Mouse (Mus musculus) intestine, embryonic 14.5 days (tissue): ENCODE data around the gene Gm10577. TPM values are rescaled to one million over a fixed set of nuclear protein-coding genes. Genes with fewer than 3 reads are reported as not detected.
A peak's percentile ranks its signal among the peaks of the same experiment; 100 is the strongest.

ENCODE experiments used
- ATAC-seq: fragments of 200-750 bp; cut with Nextera tagmentation; replicated peaks from 2 replicates; pipeline ENCODE4 v1.8.0; 2017; ENCODE audit warnings: low read depth, moderate number of reproducible peaks, moderate TSS enrichment, moderate library complexity; ENCODE audit not compliant: low FRiP score, low TSS enrichment
- DNase-seq: peaks from one replicate; pipeline ENCODE4 v3.0.0-alpha.2; 2018; ENCODE audit warnings: low spot score
- H3K27ac ChIP-seq: fragments of 300-500 bp; sonication (generic); 2 replicates; pipeline ENCODE4 v1.5.1; 2014; ENCODE audit warnings: low read depth, mild to moderate bottlenecking, control low read depth
- H3K27me3 ChIP-seq: fragments of 300-500 bp; sonication (generic); replicated peaks from 2 replicates; pipeline ENCODE4 v1.6.1; 2014; ENCODE audit warnings: low read length, control low read depth; ENCODE audit not compliant: control insufficient read depth, insufficient read depth
- H3K36me3 ChIP-seq: fragments of 300-500 bp; sonication (generic); 2 replicates; pipeline ENCODE4 v1.6.1; 2014; ENCODE audit warnings: low read length, control low read depth; ENCODE audit not compliant: control insufficient read depth, insufficient read depth
- H3K4me1 ChIP-seq: fragments of 300-500 bp; sonication (generic); replicated peaks from 2 replicates; pipeline ENCODE4 v1.6.1; 2014; ENCODE audit warnings: low read length, control low read depth, mixed read lengths; ENCODE audit not compliant: control insufficient read depth, insufficient read depth
- H3K4me2 ChIP-seq: fragments of 300-500 bp; sonication (generic); 2 replicates; pipeline ENCODE4 v1.6.1; 2014; ENCODE audit warnings: low read length
- H3K4me3 ChIP-seq: fragments of 300-500 bp; sonication (generic); 2 replicates; pipeline ENCODE4 v1.5.1; 2014; ENCODE audit warnings: low read depth, low read length, control low read depth, mixed read lengths
- H3K9ac ChIP-seq: fragments of 300-500 bp; sonication (generic); 2 replicates; pipeline ENCODE4 v1.6.1; 2014; ENCODE audit warnings: mild to moderate bottlenecking, low read length
- H3K9me3 ChIP-seq: fragments of 300-500 bp; sonication (generic); 2 replicates; pipeline ENCODE4 v1.6.1; 2016; ENCODE audit warnings: low read length, control low read depth; ENCODE audit not compliant: control insufficient read depth
- WGBS: fragments of 180-500 bp; shearing (Covaris S2); extraction: QIAGEN DNeasy Blood & Tissue Kit; methylation state at CpG from one replicate; pipeline ENCODE4 v1.1.7; 2014; 5-methylcytosine and 5-hydroxymethylcytosine counted together
- polyA plus RNA-seq: library from polyadenylated mRNA; unstranded; fragments of >200 nt; fragmentation: Nextera tagmentation; extraction: Ambion mirVana; gene quantifications from 2 replicates; pipeline ENCODE4 v1.2.1, GENCODE M21; 2014

Gene Gm10577
- not detected in 2 replicates for polyA plus RNA-seq

GRCm38 (mm10) chr4:101020596-101020995 is at the start of gene Gm10577:
TSS of gene Gm10577 (minus strand) at chr4:101020696.
- Histone ChIP-seq H3K27me3 (no peaks in the 10 kb centered on the region), H3K4me1 (no peaks in the 10 kb centered on the region), H3K36me3 (no peaks in the 10 kb centered on the region), H3K4me2 (no peak within 1 kb of the TSS), H3K27ac (no peak within 1 kb of the TSS), H3K4me3 (no peak within 1 kb of the TSS), H3K9ac (no peak within 1 kb of the TSS), H3K9me3 (peaks cover 7% of the 10 kb centered on the region; the same call in 1 of the 2 replicates)
- WGBS: 83% methylated on average over 4 of the region's 4 CpGs
- DNase-seq (no peak), ATAC-seq (no peak)

GRCm38 (mm10) chr4:101069154-101069971 is 48.9 kb upstream of the Gm10577 start:
- Histone ChIP-seq H3K9ac (peak overlapping the region; percentile 73), H3K4me1 (0 out of 2 replicates have a peak, but pooled peaks cover 2% of the 10 kb centered on the region), H3K4me2 (peak overlapping the region; percentile 72), H3K9me3 (no peaks in the 10 kb centered on the region), H3K36me3 (no peaks in the 10 kb centered on the region), H3K27ac (no peak overlapping the region), H3K27me3 (no peaks in the 10 kb centered on the region), H3K4me3 (peak overlapping the region; percentile 58)
- ATAC-seq (peak; percentile 86), DNase-seq (peak; percentile 84)
- WGBS: 2% methylated on average over 55 of the region's 55 CpGs

GRCm38 (mm10) chr4:101068786-101069153 is 48.3 kb upstream of the Gm10577 start, which contains the start of gene Raver2:
TSS of gene Raver2 (plus strand) at chr4:101068983.
- H3K4me3 ChIP-seq: peak within 1 kb of the TSS; percentile 58
- H3K4me1 ChIP-seq: 0 out of 2 replicates have a peak, but pooled peaks cover 2% of the 10 kb centered on the region
- no peaks in the 10 kb centered on the region for H3K27me3 ChIP-seq
- peak within 1 kb of the TSS; percentile 72 for H3K4me2 ChIP-seq
- no peaks in the 10 kb centered on the region for H3K36me3 ChIP-seq
- DNase-seq (peak; percentile 75), ATAC-seq (peak; percentile 88)
- H3K27ac ChIP-seq: no peak within 1 kb of the TSS
- peak within 1 kb of the TSS; percentile 73 for H3K9ac ChIP-seq
- H3K9me3 ChIP-seq: no peaks in the 10 kb centered on the region
- WGBS: 1% methylated on average over 45 of the region's 54 CpGs

- DNase-seq (no peak), ATAC-seq (no peak)
- H3K27ac ChIP-seq: no peak overlapping the region
- no peak overlapping the region for H3K4me3 ChIP-seq
- H3K4me2 ChIP-seq: no peak overlapping the region
- H3K9ac ChIP-seq: no peak overlapping the region
- 45% methylated on average over 5 of the region's 5 CpGs for WGBS
- no peaks in the 10 kb centered on the region for H3K36me3 ChIP-seq
- 0 out of 2 replicates have a peak, but pooled peaks cover 2% of the 10 kb centered on the region for H3K4me1 ChIP-seq
- H3K9me3 ChIP-seq: peaks cover 3% of the 10 kb centered on the region; the same call in 1 of the 2 replicates
- H3K27me3 ChIP-seq: no peaks in the 10 kb centered on the region
These were observed 45.9 kb upstream of the Gm10577 start for GRCm38 (mm10) chr4:101066401-101066800.

GRCm38 (mm10) chr4:101062146-101062545 is 41.6 kb upstream of the Gm10577 start:
- no peaks in the 10 kb centered on the region for H3K36me3 ChIP-seq
- DNase-seq: no peak
- whole genome bisulfite sequencing: 70% methylated on average over 2 of the region's 2 CpGs
- H3K27me3 ChIP-seq: no peaks in the 10 kb centered on the region
- no peak overlapping the region for H3K27ac ChIP-seq
- H3K9ac ChIP-seq: no peak overlapping the region
- peaks cover 5% of the 10 kb centered on the region; the same call in 1 of the 2 replicates for H3K9me3 ChIP-seq
- no peaks in the 10 kb centered on the region for H3K4me1 ChIP-seq
- ATAC-seq: no peak
- no peak overlapping the region for H3K4me3 ChIP-seq
- no peak overlapping the region for H3K4me2 ChIP-seq

- H3K9me3 ChIP-seq: no peaks in the 10 kb centered on the region
- WGBS: 60% methylated on average over 4 of the region's 4 CpGs
These were observed 26.1 kb upstream of the Gm10577 start for GRCm38 (mm10) chr4:101046576-101046975.

GRCm38 (mm10) chr4:101044149-101044548 is 23.7 kb upstream of the Gm10577 start:
- no peak for ATAC-seq
- no peak overlapping the region for H3K9ac ChIP-seq

More at GRCm38 (mm10) chr4:101046576-101046975, 26.1 kb upstream of the Gm10577 start:
- no peak overlapping the region for H3K9ac ChIP-seq
- ATAC-seq (no peak), DNase-seq (no peak)
- no peak overlapping the region for H3K27ac ChIP-seq
- H3K4me2 ChIP-seq: no peak overlapping the region
- no peaks in the 10 kb centered on the region for H3K27me3 ChIP-seq
- H3K36me3 ChIP-seq: no peaks in the 10 kb centered on the region
- no peaks in the 10 kb centered on the region for H3K4me1 ChIP-seq
- no peak overlapping the region for H3K4me3 ChIP-seq

GRCm38 (mm10) chr4:101043691-101044090 is 23.2 kb upstream of the Gm10577 start:
- Histone ChIP-seq H3K4me3 (no peak overlapping the region), H3K4me2 (no peak overlapping the region), H3K9me3 (no peaks in the 10 kb centered on the region), H3K36me3 (no peaks in the 10 kb centered on the region), H3K9ac (no peak overlapping the region), H3K27ac (no peak overlapping the region), H3K4me1 (no peaks in the 10 kb centered on the region), H3K27me3 (no peaks in the 10 kb centered on the region)
- no peak for DNase-seq
- ATAC-seq: no peak
- WGBS: 59% methylated on average over 2 of the region's 2 CpGs

More at GRCm38 (mm10) chr4:101044149-101044548, 23.7 kb upstream of the Gm10577 start:
- no peaks in the 10 kb centered on the region for H3K9me3 ChIP-seq
- H3K4me3 ChIP-seq: no peak overlapping the region
- H3K36me3 ChIP-seq: no peaks in the 10 kb centered on the region
- no peaks in the 10 kb centered on the region for H3K27me3 ChIP-seq
- H3K4me1 ChIP-seq: no peaks in the 10 kb centered on the region
- H3K4me2 ChIP-seq: no peak overlapping the region
- no peak for DNase-seq
- H3K27ac ChIP-seq: no peak overlapping the region
